Mouse (Mus musculus): ENCODE measurements around the gene Mapk1ip1. TPM values are rescaled to one million over a fixed set of nuclear protein-coding genes. Genes with fewer than 3 reads are reported as not detected.

Gene Mapk1ip1
- polyA plus RNA-seq, 1 experiment from 2014 or later: 4.3 TPM

DNA sequence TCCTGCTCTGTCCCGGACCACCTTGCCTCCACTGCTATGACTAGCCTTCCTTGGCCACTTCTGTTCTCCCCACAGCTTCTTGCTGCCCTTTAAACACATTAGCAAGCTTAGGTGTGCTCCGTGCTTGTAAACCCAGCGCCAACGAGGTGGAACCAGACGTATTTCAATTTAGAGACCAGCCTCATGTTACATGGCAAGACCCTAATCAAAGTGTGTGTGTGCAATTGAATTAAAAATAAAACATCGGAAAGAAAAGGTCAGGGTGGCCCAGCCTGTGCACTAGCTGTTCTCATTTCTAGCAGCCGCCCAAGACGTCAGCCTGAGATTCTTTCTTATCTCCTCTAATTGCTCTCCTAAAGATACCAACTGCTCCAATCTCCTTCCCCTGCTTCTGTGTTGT, 962 bp downstream of the Mapk1ip1 start:
- H3K9ac ChIP-seq (ENCODE audit: low read depth, low read length): peak overlapping the region; percentile 26; the same call in 1 of the 2 replicates
- ATAC-seq (ENCODE audit: low read depth): no peak
- peaks cover 2% of the 10 kb centered on the region; the same call in 1 of the 2 replicates for H3K36me3 ChIP-seq (ENCODE audit: control insufficient read depth, insufficient read depth)
- H3K4me3 ChIP-seq (ENCODE audit: low read depth, low read length): peak overlapping the region; percentile 95
- peak overlapping the region; percentile 96 for H3K27ac ChIP-seq (ENCODE audit: low read length)
- H3K27me3 ChIP-seq (ENCODE audit: control insufficient read depth, insufficient read depth, low read depth, low read length): no peaks in the 10 kb centered on the region
- no peaks in the 10 kb centered on the region for H3K9me3 ChIP-seq (replicated peaks; ENCODE audit: control insufficient read depth, low read length)
- H3K4me2 ChIP-seq (ENCODE audit: low read depth, low read length): peak overlapping the region; percentile 96
- 41% methylated on average over 8 of the region's 8 CpGs for WGBS (ENCODE audit: insufficient replicate concordance)
- peaks cover 30% of the 10 kb centered on the region for H3K4me1 ChIP-seq (ENCODE audit: control insufficient read depth, low read depth, low read length)

DNA sequence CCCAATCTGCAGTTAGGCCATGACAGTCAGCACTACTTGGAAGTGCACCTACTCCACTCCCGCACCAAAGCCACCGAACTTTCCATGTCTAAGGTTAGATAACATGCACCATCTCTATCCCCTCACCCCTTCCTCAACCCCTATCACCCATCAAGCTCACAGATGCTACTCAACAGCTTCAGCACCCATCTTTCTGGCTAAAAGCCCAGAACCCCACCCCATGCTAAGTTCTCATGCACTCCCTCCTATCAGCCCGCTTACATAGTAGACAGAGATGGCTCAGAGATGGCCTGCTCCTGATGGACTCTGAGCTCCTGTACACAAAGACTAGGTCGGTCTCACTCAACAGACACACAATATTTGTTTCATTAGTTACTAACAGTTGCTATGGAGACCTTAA, 2.7 kb downstream of the Mapk1ip1 start:
- Histone ChIP-seq H3K4me3 (ENCODE audit: low read depth, low read length) (no peak overlapping the region), H3K9ac (ENCODE audit: low read depth, low read length) (no peak overlapping the region), H3K9me3 (replicated peaks; ENCODE audit: control insufficient read depth, low read length) (no peaks in the 10 kb centered on the region), H3K27ac (ENCODE audit: low read length) (no peak overlapping the region), H3K27me3 (ENCODE audit: control insufficient read depth, insufficient read depth, low read depth, low read length) (no peaks in the 10 kb centered on the region), H3K4me1 (ENCODE audit: control insufficient read depth, low read depth, low read length) (peaks cover 26% of the 10 kb centered on the region), H3K36me3 (ENCODE audit: control insufficient read depth, insufficient read depth) (peaks cover 2% of the 10 kb centered on the region; the same call in 1 of the 2 replicates), H3K4me2 (ENCODE audit: low read depth, low read length) (no peak overlapping the region)
- 63% methylated on average over 4 of the region's 4 CpGs for WGBS (ENCODE audit: insufficient replicate concordance)
- no peak for ATAC-seq (ENCODE audit: low read depth)

DNA sequence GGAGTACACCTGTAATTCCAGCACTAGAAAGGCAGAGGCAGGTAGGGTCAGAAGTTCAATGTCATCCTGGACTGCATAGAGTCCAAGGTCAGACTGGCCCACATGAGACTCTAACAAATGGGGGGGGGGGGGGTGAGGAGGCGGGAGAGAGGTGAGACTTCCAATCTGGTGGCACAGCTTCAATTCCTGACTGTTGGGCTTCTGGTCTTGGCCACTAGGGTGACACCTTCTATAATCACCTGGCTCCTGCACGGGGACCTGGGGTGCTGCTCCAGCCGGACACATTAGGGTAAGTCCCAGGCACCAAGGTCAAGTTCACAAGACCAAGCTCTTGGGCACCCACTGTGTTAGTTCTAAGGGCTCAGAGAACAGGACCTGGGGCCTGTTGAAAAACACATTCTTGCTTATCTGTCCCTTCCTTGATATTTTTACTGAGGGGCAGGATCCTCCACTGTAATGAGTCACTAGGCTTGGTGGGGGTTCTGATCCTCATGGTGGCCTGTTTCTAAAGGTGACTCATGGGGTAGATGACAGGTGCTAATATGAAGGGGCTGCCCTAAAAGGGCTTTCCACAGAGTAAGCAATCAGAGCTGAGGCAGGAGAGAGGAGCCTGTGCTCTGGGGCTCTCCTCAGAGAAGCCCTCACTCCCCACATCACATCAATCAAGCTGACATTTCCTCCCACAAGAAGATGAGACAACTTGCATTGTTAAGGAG, 4.5 kb downstream of the Mapk1ip1 start:
- Histone ChIP-seq H3K9me3 (replicated peaks; ENCODE audit: control insufficient read depth, low read length) (no peaks in the 10 kb centered on the region), H3K9ac (ENCODE audit: low read depth, low read length) (no peak overlapping the region), H3K36me3 (ENCODE audit: control insufficient read depth, insufficient read depth) (no peaks in the 10 kb centered on the region), H3K4me3 (ENCODE audit: low read depth, low read length) (no peak overlapping the region), H3K4me2 (ENCODE audit: low read depth, low read length) (no peak overlapping the region), H3K27ac (ENCODE audit: low read length) (no peak overlapping the region), H3K4me1 (ENCODE audit: control insufficient read depth, low read depth, low read length) (peaks cover 12% of the 10 kb centered on the region), H3K27me3 (ENCODE audit: control insufficient read depth, insufficient read depth, low read depth, low read length) (no peaks in the 10 kb centered on the region)
- ATAC-seq (ENCODE audit: low read depth): no peak
- WGBS (ENCODE audit: insufficient replicate concordance): 80% methylated on average over 3 of the region's 3 CpGs

- Histone ChIP-seq H3K4me3 (ENCODE audit: low read depth, low read length) (no peak overlapping the region), H3K9me3 (replicated peaks; ENCODE audit: control insufficient read depth, low read length) (no peaks in the 10 kb centered on the region), H3K9ac (ENCODE audit: low read depth, low read length) (no peak overlapping the region), H3K36me3 (ENCODE audit: control insufficient read depth, insufficient read depth) (no peaks in the 10 kb centered on the region), H3K27ac (ENCODE audit: low read length) (no peak overlapping the region), H3K27me3 (ENCODE audit: control insufficient read depth, insufficient read depth, low read depth, low read length) (no peaks in the 10 kb centered on the region), H3K4me1 (ENCODE audit: control insufficient read depth, low read depth, low read length) (peaks cover 12% of the 10 kb centered on the region), H3K4me2 (ENCODE audit: low read depth, low read length) (no peak overlapping the region)
- 46% methylated on average over 4 of the region's 4 CpGs for WGBS (ENCODE audit: insufficient replicate concordance)
- no peak for ATAC-seq (ENCODE audit: low read depth)
Observed at GRCm38 (mm10) chr7:138840594-138841021, 5.5 kb downstream of the Mapk1ip1 start.

- Histone ChIP-seq H3K4me3 (ENCODE audit: low read depth, low read length) (no peak overlapping the region), H3K27me3 (ENCODE audit: control insufficient read depth, insufficient read depth, low read depth, low read length) (no peaks in the 10 kb centered on the region), H3K36me3 (ENCODE audit: control insufficient read depth, insufficient read depth) (no peaks in the 10 kb centered on the region), H3K4me1 (ENCODE audit: control insufficient read depth, low read depth, low read length) (no peaks in the 10 kb centered on the region), H3K27ac (ENCODE audit: low read length) (no peak overlapping the region), H3K9ac (ENCODE audit: low read depth, low read length) (no peak overlapping the region), H3K4me2 (ENCODE audit: low read depth, low read length) (no peak overlapping the region), H3K9me3 (replicated peaks; ENCODE audit: control insufficient read depth, low read length) (no peaks in the 10 kb centered on the region)
- WGBS (ENCODE audit: insufficient replicate concordance): 78% methylated on average over 3 of the region's 3 CpGs
- no peak for ATAC-seq (ENCODE audit: low read depth)
Observed at GRCm38 (mm10) chr7:138835028-138835427, 11.0 kb downstream of the Mapk1ip1 start.

DNA sequence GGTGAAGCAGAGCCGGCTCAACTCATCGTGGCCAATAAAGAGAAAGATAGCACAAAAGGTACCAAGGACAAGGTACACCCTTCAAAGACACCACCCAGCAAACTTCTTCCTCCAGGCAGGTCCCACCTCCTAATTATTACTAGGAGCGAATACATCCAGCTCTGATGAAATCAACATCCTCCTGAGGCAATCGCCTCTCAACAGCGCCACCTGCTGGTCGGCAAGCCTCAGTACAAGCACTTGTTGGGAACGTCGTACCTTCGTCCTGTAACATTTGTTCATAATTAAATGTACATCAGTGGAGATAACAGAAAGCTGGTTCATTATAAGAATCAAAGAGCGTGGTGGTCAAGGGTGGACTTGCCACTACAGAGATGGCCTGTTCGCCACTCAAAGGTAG, 18.3 kb downstream of the Mapk1ip1 start:
- no peak overlapping the region for H3K4me3 ChIP-seq (ENCODE audit: low read depth, low read length)
- no peaks in the 10 kb centered on the region for H3K4me1 ChIP-seq (ENCODE audit: control insufficient read depth, low read depth, low read length)
- no peak overlapping the region for H3K27ac ChIP-seq (ENCODE audit: low read length)
- ATAC-seq (ENCODE audit: low read depth): no peak
- no peaks in the 10 kb centered on the region for H3K36me3 ChIP-seq (ENCODE audit: control insufficient read depth, insufficient read depth)
- no peak overlapping the region for H3K9ac ChIP-seq (ENCODE audit: low read depth, low read length)
- H3K9me3 ChIP-seq (replicated peaks; ENCODE audit: control insufficient read depth, low read length): no peaks in the 10 kb centered on the region
- no peaks in the 10 kb centered on the region for H3K27me3 ChIP-seq (ENCODE audit: control insufficient read depth, insufficient read depth, low read depth, low read length)
- no peak overlapping the region for H3K4me2 ChIP-seq (ENCODE audit: low read depth, low read length)
- 15% methylated on average over 11 of the region's 11 CpGs for WGBS (ENCODE audit: insufficient replicate concordance)

GRCm38 (mm10) chr7:138824995-138825756, 20.9 kb downstream of the Mapk1ip1 start:
- no peaks in the 10 kb centered on the region for H3K27me3 ChIP-seq (ENCODE audit: control insufficient read depth, insufficient read depth, low read depth, low read length)
- 61% methylated on average over 19 of the region's 19 CpGs for whole genome bisulfite sequencing (ENCODE audit: insufficient replicate concordance)

GRCm38 (mm10) chr7:138824423-138824822, 21.6 kb downstream of the Mapk1ip1 start:
- Histone ChIP-seq H3K27me3 (ENCODE audit: control insufficient read depth, insufficient read depth, low read depth, low read length) (no peaks in the 10 kb centered on the region), H3K9ac (ENCODE audit: low read depth, low read length) (no peak overlapping the region), H3K4me1 (ENCODE audit: control insufficient read depth, low read depth, low read length) (no peaks in the 10 kb centered on the region), H3K4me3 (ENCODE audit: low read depth, low read length) (no peak overlapping the region), H3K9me3 (replicated peaks; ENCODE audit: control insufficient read depth, low read length) (no peaks in the 10 kb centered on the region), H3K4me2 (ENCODE audit: low read depth, low read length) (no peak overlapping the region), H3K36me3 (ENCODE audit: control insufficient read depth, insufficient read depth) (no peaks in the 10 kb centered on the region), H3K27ac (ENCODE audit: low read length) (no peak overlapping the region)
- 58% methylated on average over 6 of the region's 6 CpGs for WGBS (ENCODE audit: insufficient replicate concordance)
- ATAC-seq (ENCODE audit: low read depth): no peak

More at GRCm38 (mm10) chr7:138824995-138825756, 20.9 kb downstream of the Mapk1ip1 start:
- no peak overlapping the region for H3K27ac ChIP-seq (ENCODE audit: low read length)
- H3K9me3 ChIP-seq (replicated peaks; ENCODE audit: control insufficient read depth, low read length): no peaks in the 10 kb centered on the region
- no peak overlapping the region for H3K9ac ChIP-seq (ENCODE audit: low read depth, low read length)
- no peak for ATAC-seq (ENCODE audit: low read depth)
- H3K36me3 ChIP-seq (ENCODE audit: control insufficient read depth, insufficient read depth): no peaks in the 10 kb centered on the region
- H3K4me1 ChIP-seq (ENCODE audit: control insufficient read depth, low read depth, low read length): no peaks in the 10 kb centered on the region
- no peak overlapping the region for H3K4me3 ChIP-seq (ENCODE audit: low read depth, low read length)
- no peak overlapping the region for H3K4me2 ChIP-seq (ENCODE audit: low read depth, low read length)

- ATAC-seq (ENCODE audit: low read depth): no peak
- Histone ChIP-seq H3K4me2 (ENCODE audit: low read depth, low read length) (no peak overlapping the region), H3K27ac (ENCODE audit: low read length) (no peak overlapping the region), H3K9me3 (replicated peaks; ENCODE audit: control insufficient read depth, low read length) (no peaks in the 10 kb centered on the region), H3K9ac (ENCODE audit: low read depth, low read length) (no peak overlapping the region), H3K4me3 (ENCODE audit: low read depth, low read length) (no peak overlapping the region), H3K27me3 (ENCODE audit: control insufficient read depth, insufficient read depth, low read depth, low read length) (no peaks in the 10 kb centered on the region), H3K36me3 (ENCODE audit: control insufficient read depth, insufficient read depth) (no peaks in the 10 kb centered on the region), H3K4me1 (ENCODE audit: control insufficient read depth, low read depth, low read length) (no peaks in the 10 kb centered on the region)
- WGBS (ENCODE audit: insufficient replicate concordance): 52% methylated on average over 4 of the region's 4 CpGs
Observed at GRCm38 (mm10) chr7:138818314-138818713, 27.8 kb downstream of the Mapk1ip1 start.

Data from liver, embryonic 16.5 days (tissue).